Mouse (Mus musculus) embryonic fibroblast, embryonic 13.5 days (primary cell): ENCODE data around the gene Eif3i. TPM values are rescaled to one million over a fixed set of nuclear protein-coding genes. Genes with fewer than 3 reads are reported as not detected.

Experiments
- H3K27ac ChIP-seq: 2 replicates; pipeline ENCODE4 v1.5.1; 2012; ENCODE audit warnings: low read length, control low read depth, inconsistent platforms; ENCODE audit not compliant: insufficient read depth
- H3K4me1 ChIP-seq: 2 replicates; pipeline ENCODE4 v1.6.1; 2011; ENCODE audit warnings: low read length; ENCODE audit not compliant: control insufficient read depth, insufficient read depth
- H3K4me3 ChIP-seq: 2 replicates; pipeline ENCODE4 v1.5.1; 2011; ENCODE audit warnings: mild to moderate bottlenecking, control low read depth, low read length; ENCODE audit not compliant: insufficient read depth
- CTCF ChIP-seq: IDR thresholded peaks from 2 replicates; pipeline ENCODE4 v1.5.1; 2011; ENCODE audit warnings: mild to moderate bottlenecking, control low read depth, low read length, moderate library complexity, borderline replicate concordance; ENCODE audit not compliant: insufficient read depth
- POLR2A ChIP-seq: IDR thresholded peaks from 2 replicates; pipeline ENCODE4 v1.6.1; 2011; ENCODE audit warnings: low read depth, mild to moderate bottlenecking, control low read depth, low read length, moderate library complexity
- polyA plus RNA-seq: library from polyadenylated mRNA; stranded (reverse); fragments of >200 nt; gene quantifications from 2 replicates; pipeline ENCODE4 v1.2.4, GENCODE M21; 2011; ENCODE audit warnings: low read depth; ENCODE audit not compliant: missing spikeins, insufficient read length

Eif3i gene
- polyA plus RNA-seq, 1 experiment: 251 TPM

DNA sequence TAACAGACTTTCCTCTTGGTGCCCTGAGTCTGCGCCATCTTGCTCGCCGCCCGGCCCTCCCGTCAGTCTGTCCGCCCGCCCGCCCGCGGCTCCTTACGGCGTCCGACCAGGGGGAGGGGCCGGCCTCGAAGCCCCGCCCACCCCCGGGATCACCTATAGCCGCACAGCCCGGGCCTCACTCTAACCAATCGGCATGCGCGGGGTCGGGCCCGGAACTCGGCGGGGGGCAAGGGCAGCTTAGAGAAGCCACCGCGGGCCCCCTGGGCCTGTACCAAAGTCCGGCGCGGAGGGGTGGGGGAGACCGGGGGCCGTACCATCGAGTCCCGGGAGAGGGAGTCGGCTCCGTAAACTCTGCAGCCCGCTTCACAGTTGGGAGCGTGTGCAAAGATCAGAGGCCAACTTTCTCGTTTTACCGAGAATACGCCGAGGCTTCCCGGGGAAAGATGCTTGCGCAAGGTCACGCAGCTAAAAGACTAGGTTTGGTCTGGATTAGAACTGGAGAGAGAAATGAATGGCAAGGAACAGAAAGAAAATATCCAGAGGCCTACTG, 57.8 kb downstream of the Eif3i start, which contains the start of gene Hdac1:
Gene Hdac1 (minus strand): TSS at position 122 of the 550 bp plus-strand sequence.
- Histone ChIP-seq H3K27ac (peak within 1 kb of the TSS; percentile 57), H3K4me3 (peak within 1 kb of the TSS; percentile 83), H3K4me1 (no peaks in the 10 kb centered on the region)
- TF ChIP-seq POLR2A (peak; percentile 77), CTCF (no peak)

Other genes starting within 250 kb of the Eif3i start
- 5.0 and 6.9 TPM in 2 replicates for gene Zbtb8a, start 222.5 kb downstream of the Eif3i start, polyA plus RNA-seq
- not detected in 2 replicates for gene Zbtb8b, start 159.8 kb downstream of the Eif3i start, polyA plus RNA-seq
- gene Bsdc1, start 139.1 kb downstream of the Eif3i start, polyA plus RNA-seq: 23.9 and 35.3 TPM in 2 replicates
- not detected in 2 replicates for gene Tssk3, start 109.6 kb downstream of the Eif3i start, polyA plus RNA-seq
- gene Fam229a, start 109.5 kb downstream of the Eif3i start, polyA plus RNA-seq: not detected in 2 replicates
- gene Marcksl1, start 87.1 kb downstream of the Eif3i start, polyA plus RNA-seq: 131 and 157 TPM in 2 replicates
- gene Hdac1, start 57.9 kb downstream of the Eif3i start, polyA plus RNA-seq: 150 and 156 TPM in 2 replicates
- 3.0 and 5.2 TPM in 2 replicates for gene Lck, start 27.0 kb downstream of the Eif3i start, polyA plus RNA-seq
- not detected in 2 replicates for gene Fam167b, start 22.1 kb downstream of the Eif3i start, polyA plus RNA-seq
- gene Tmem234, start within 50 bp of the Eif3i start, polyA plus RNA-seq: 110 and 112 TPM in 2 replicates
- gene Dcdc2b, start 13.6 kb upstream of the Eif3i start, polyA plus RNA-seq: 0.68 TPM in 1 of 2 replicates, not detected in the other
- gene Iqcc, start 18.5 kb upstream of the Eif3i start, polyA plus RNA-seq: 19.5 TPM in 2 replicates
- gene Ccdc28b, start 23.3 kb upstream of the Eif3i start, polyA plus RNA-seq: 11.7 and 13.6 TPM in 2 replicates
- 52.8 and 56.2 TPM in 2 replicates for gene Txlna, start 40.4 kb upstream of the Eif3i start, polyA plus RNA-seq
- 80.7 and 84.3 TPM in 2 replicates for gene Kpna6, start 72.1 kb upstream of the Eif3i start, polyA plus RNA-seq
- gene Tmem39b, start 96.2 kb upstream of the Eif3i start, polyA plus RNA-seq: 15.4 and 19.1 TPM in 2 replicates
- gene Khdrbs1, start 141.7 kb upstream of the Eif3i start, polyA plus RNA-seq: 113 and 146 TPM in 2 replicates
- 501 and 598 TPM in 2 replicates for gene Ptp4a2, start 210.6 kb upstream of the Eif3i start, polyA plus RNA-seq